Mouse (Mus musculus): ENCODE measurements around the gene Elmo1.
A peak's percentile ranks its signal among the peaks of the same experiment; 100 is the strongest.

Gene Elmo1

GRCm38 (mm10) chr13:20094916-20095700 is 4.7 kb downstream of the Elmo1 start:
- no peak for DNase-seq (ENCODE audit: low read depth, low spot score)

- DNase-seq (ENCODE audit: low read depth, low spot score): no peak
Measured at GRCm38 (mm10) chr13:20097006-20097617, 6.7 kb downstream of the Elmo1 start.

GRCm38 (mm10) chr13:20097934-20098593 is 7.7 kb downstream of the Elmo1 start:
- no peak for DNase-seq (ENCODE audit: low read depth, low spot score)

GRCm38 (mm10) chr13:20098594-20098965 is 8.2 kb downstream of the Elmo1 start:
- DNase-seq (ENCODE audit: low read depth, low spot score): no peak

GRCm38 (mm10) chr13:20099546-20099945 is 9.2 kb downstream of the Elmo1 start:
- no peak for DNase-seq (ENCODE audit: low read depth, low spot score)

- DNase-seq (ENCODE audit: low read depth, low spot score): no peak
Measured at GRCm38 (mm10) chr13:20100357-20100756, 10.0 kb downstream of the Elmo1 start.

GRCm38 (mm10) chr13:20101691-20102090 is 11.3 kb downstream of the Elmo1 start:
- no peak for DNase-seq (ENCODE audit: low read depth, low spot score)

- DNase-seq (ENCODE audit: low read depth, low spot score): no peak
Measured at GRCm38 (mm10) chr13:20104791-20105190, 14.4 kb downstream of the Elmo1 start.

GRCm38 (mm10) chr13:20105996-20106395 is 15.6 kb downstream of the Elmo1 start:
- no peak for DNase-seq (ENCODE audit: low read depth, low spot score)

GRCm38 (mm10) chr13:20107953-20108498 is 17.6 kb downstream of the Elmo1 start:
- no peak for DNase-seq (ENCODE audit: low read depth, low spot score)

GRCm38 (mm10) chr13:20108956-20109355 is 18.6 kb downstream of the Elmo1 start:
- no peak for DNase-seq (ENCODE audit: low read depth, low spot score)

GRCm38 (mm10) chr13:20109446-20109845 is 19.1 kb downstream of the Elmo1 start:
- no peak for DNase-seq (ENCODE audit: low read depth, low spot score)

GRCm38 (mm10) chr13:20109987-20110680 is 19.7 kb downstream of the Elmo1 start:
- DNase-seq (ENCODE audit: low read depth, low spot score): no peak

- DNase-seq (ENCODE audit: low read depth, low spot score): no peak
Measured at GRCm38 (mm10) chr13:20111256-20111800, 20.9 kb downstream of the Elmo1 start.

GRCm38 (mm10) chr13:20115131-20115907 is 24.9 kb downstream of the Elmo1 start:
- DNase-seq (ENCODE audit: low read depth, low spot score): no peak

- DNase-seq (ENCODE audit: low read depth, low spot score): no peak
Measured at GRCm38 (mm10) chr13:20116019-20116418, 25.6 kb downstream of the Elmo1 start.

- peak; percentile 46 for DNase-seq (ENCODE audit: low read depth, low spot score)
Measured at GRCm38 (mm10) chr13:20116868-20117510, 26.6 kb downstream of the Elmo1 start.

GRCm38 (mm10) chr13:20117691-20118090 is 27.3 kb downstream of the Elmo1 start:
- no peak for DNase-seq (ENCODE audit: low read depth, low spot score)

- DNase-seq (ENCODE audit: low read depth, low spot score): no peak
Measured at GRCm38 (mm10) chr13:20118909-20119308, 28.5 kb downstream of the Elmo1 start.

GRCm38 (mm10) chr13:20120723-20121122 is 30.3 kb downstream of the Elmo1 start:
- no peak for DNase-seq (ENCODE audit: low read depth, low spot score)

All from brain, embryonic 18.5 days (tissue).